Mouse (Mus musculus) E14TG2a.4 (cell line): ENCODE data around the gene Pcsk6.

Experiments used
- CTCF ChIP-seq: conservative IDR thresholded peaks from 2 replicates; pipeline ENCODE4 v1.5.1; 2014; ENCODE audit warnings: low read length
- NANOG ChIP-seq: IDR thresholded peaks from 2 replicates; pipeline ENCODE4 v1.6.1; 2014; ENCODE audit warnings: borderline replicate concordance, low read length, mixed read lengths
- POU5F1 ChIP-seq: IDR thresholded peaks from 2 replicates; pipeline ENCODE4 v1.6.1; 2014; ENCODE audit warnings: low read length, borderline replicate concordance

- TF ChIP-seq CTCF: no peak
- no peak for TF ChIP-seq NANOG
- no peak for TF ChIP-seq POU5F1
Measured at GRCm38 (mm10) chr7:65935211-65935610, 73.7 kb downstream of the Pcsk6 start.
